Mouse (Mus musculus) right cerebral cortex, postnatal 10 days (tissue): ENCODE measurements around the gene Notch4.

Experiments
- DNase-seq, 2 experiments: peaks; one replicate each; pipeline ENCODE4 v3.0.0; 2021; ENCODE audit warnings: low spot score in 2 of 2

Notch4 gene

GRCm38 (mm10) chr17:34592581-34593549 is 28.8 kb downstream of the Notch4 start:
- peak; percentile 65 to 71 for DNase-seq

DNA sequence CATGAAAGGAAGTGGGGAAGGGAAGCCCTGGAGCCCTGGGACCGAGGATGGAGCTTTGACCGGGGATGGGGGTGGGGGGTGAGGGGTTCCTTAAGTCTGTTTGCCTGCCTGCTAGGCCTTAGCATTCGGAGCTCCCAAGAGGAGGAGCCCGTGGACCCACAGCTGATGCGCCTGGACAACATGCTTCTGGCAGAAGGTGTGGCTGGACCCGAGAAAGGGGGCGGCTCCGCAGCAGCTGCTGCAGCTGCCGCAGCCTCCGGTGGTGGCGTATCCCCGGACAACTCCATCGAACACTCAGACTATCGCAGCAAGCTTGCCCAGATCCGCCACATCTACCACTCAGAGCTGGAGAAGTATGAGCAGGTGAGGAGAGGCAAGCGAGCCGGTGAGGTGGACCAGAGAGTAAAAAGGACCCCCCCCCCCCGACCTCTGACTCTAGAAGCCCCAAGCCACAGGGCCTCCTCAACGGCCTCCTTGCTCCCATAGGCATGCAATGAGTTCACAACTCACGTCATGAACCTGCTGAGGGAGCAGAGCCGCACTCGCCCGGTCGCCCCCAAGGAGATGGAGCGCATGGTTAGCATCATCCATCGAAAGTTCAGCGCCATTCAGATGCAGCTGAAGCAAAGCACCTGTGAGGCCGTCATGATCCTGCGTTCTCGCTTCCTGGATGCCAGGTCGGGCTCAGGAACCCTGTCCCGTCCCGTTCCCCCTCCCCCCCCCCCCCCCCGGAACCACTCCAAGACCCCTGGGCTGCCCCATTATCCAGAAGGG is 29.9 kb downstream of the Notch4 start:
- DNase-seq = peak in 1 of 2 experiments; percentile 55

DNA sequence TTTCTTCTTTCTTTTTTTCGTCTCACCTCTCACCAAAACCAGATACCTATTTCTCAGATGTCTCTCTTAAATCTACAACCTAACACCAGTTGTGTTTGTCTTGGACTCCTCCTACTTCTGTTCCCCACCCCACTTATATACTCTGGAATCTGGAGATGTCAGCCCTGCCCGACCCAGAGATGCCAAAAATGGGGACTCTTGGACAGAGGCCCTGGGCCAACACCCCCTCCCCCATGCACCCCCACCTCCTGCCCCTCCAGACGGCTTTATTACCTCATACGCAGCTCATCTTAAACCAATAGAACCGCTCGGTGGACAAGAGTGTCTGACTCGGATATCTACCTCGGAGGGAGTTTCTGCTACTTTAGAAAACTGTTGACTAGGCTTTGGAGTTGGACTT is 32.0 kb downstream of the Notch4 start:
- DNase-seq = no peak

- peak in 1 of 2 experiments; percentile 28 for DNase-seq
These were observed 33.6 kb downstream of the Notch4 start, which contains the start of gene Ager for GRCm38 (mm10) chr17:34597566-34598095. Gene Ager (plus strand): TSS chr17:34597862.

DNA sequence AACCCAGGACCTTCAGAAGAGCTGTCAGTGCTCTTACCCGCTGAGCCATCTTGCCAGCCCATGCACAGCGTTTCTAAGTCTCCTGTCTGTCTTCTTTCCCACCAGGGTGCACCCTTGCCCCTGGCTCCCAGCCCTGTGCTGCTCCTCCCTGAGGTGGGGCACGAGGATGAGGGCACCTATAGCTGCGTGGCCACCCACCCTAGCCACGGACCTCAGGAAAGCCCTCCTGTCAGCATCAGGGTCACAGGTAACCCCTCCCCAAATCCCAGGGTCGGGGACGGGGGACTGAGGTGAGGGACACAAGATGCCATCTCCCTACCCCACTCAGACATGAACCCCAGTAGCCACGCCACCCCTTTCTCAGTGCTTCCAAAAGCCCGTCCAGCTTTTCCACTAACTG is 35.8 kb downstream of the Notch4 start:
- peak in 1 of 2 experiments; percentile 33 for DNase-seq

- no peak for DNase-seq
These were observed 37.7 kb downstream of the Notch4 start for GRCm38 (mm10) chr17:34601796-34602195.

DNA sequence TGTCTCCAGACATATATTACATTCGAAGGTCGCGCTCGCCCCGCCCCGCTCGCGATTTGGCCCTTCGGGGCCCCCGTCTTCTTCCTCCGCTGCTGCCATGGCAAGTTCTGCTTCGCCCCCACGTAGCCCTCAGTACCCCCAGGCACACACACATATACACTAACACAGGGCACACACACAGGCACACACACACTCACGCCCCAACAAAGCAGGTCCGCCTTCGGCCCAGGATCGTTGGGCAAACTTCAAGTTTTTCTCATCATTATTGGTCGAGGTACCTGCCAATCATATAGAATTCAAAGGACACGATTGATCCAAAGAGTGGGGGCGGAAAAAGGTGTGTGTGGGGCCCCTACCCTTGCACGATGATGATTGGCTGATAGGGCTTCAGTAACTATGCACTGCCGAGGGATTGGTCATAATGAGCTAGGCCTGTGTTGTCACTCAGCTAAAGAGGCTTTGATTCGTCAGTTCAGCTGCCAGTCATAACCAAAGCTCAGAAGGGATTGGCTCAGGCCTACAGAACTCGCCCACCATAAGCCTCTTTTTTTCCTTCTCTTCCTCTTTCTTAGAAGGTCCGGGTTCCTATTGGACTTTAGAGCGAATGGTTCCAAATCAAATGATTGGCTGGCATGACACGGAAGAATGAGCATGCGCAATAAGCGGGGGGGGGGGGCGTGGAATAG is 39.5 kb downstream of the Notch4 start, which contains the start of gene Rnf5:
TSS of gene Rnf5 (minus strand) at position 316 of the 686 bp plus-strand sequence.
- DNase-seq = peak; percentile 100

DNA sequence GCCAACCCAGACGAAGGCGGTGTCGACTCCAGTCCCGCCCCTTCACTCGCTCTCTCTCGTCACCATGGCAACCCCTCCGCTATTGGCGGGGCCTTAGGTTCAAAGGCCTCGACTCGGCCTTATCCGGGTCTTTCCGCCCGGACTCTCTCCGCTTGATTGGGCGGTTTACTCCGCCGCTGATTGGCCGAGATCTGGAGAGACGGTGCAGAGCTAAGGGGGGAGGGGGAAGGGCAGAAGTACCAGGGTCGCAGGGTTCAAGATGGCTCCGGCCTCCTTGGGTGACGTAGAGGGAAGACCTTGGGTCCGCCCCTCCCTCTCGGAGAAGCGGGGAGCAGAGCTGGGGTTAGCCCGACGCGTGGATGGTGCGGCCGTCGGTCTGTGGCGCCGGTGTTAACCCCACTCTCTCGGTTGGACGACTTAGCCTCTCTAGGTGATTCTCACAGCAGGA is 40.0 kb downstream of the Notch4 start, which contains the start of gene Agpat1:
TSS of gene Agpat1 (plus strand) at position 202 of the 448 bp plus-strand sequence.
- DNase-seq = peak; percentile 99

GRCm38 (mm10) chr17:34604511-34605237 is 40.6 kb downstream of the Notch4 start:
- no peak for DNase-seq

- DNase-seq = peak; percentile 99
These were observed 41.5 kb downstream of the Notch4 start for GRCm38 (mm10) chr17:34605609-34606008.

GRCm38 (mm10) chr17:34606186-34607039 is 42.3 kb downstream of the Notch4 start:
- DNase-seq = no peak

- DNase-seq = peak in 1 of 2 experiments; percentile 60
These were observed 43.9 kb downstream of the Notch4 start for GRCm38 (mm10) chr17:34607997-34608396.

GRCm38 (mm10) chr17:34611050-34611449 is 47.0 kb downstream of the Notch4 start:
- no peak for DNase-seq

DNA sequence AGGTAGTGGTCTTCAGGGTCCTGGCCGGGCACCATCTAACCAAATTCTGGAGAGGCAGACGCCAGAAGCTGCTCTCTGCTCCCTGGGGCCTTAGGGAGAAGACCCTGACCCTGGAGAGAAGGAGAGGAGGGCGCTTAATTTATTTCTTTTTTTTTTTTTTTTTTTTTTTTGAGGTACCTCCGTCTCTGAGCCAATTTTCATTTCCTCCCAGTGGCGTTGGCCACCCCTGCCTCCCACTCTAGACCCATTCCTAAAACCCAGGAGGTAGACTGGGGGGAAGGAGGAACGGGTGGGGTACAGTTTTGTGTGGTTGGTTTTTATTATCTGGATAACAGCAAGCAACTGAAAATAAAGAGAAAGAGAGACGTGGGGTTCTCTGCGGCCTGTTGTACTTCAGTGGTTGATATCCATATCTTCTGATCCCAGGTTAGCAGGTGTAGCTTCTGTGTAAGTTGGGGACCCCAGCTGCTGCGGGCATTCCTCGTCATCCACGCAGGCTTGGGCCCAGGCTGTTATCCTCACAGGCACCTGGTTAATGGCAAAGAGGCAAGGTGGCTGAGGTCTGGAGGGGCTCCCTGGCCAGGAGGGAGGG is 49.1 kb downstream of the Notch4 start:
- no peak for DNase-seq

DNA sequence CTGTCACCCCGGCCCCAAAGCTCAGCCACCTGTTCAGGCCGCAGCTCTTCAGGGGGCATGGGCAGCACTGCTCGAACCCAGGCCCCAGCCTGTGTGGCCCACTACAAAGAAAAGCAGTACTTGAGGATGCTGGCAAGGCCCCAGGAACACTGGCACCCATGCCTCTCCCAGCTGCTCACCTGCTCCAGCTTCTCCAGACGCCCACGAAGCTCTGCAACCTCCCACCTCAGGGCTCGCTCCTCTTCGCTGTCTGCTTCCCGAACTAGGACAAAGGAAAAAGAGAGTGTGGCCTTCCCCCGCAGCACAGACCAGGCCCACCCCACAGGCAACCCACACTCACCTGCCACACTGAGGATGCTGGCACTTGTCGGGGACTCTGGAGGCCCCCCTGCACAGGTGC is 49.8 kb downstream of the Notch4 start:
- no peak for DNase-seq

- DNase-seq = no peak
These were observed 51.8 kb downstream of the Notch4 start, which contains the start of gene Egfl8 for GRCm38 (mm10) chr17:34615871-34616270. Gene Egfl8 (minus strand): TSS chr17:34615971.

- DNase-seq = peak in 1 of 2 experiments; percentile 35
These were observed 54.9 kb downstream of the Notch4 start for GRCm38 (mm10) chr17:34618999-34619398.

- no peak for DNase-seq
These were observed 56.9 kb downstream of the Notch4 start for GRCm38 (mm10) chr17:34621006-34621405.

- DNase-seq = peak in 1 of 2 experiments; percentile 27
These were observed 59.1 kb downstream of the Notch4 start for GRCm38 (mm10) chr17:34623161-34623560.
